Mouse (Mus musculus) liver, embryonic 11.5 days (tissue): ENCODE data around the gene Smim24. TPM values are rescaled to one million over a fixed set of nuclear protein-coding genes. Genes with fewer than 3 reads are reported as not detected.

Experiments
- ATAC-seq: fragments of 200-750 bp; cut with Nextera tagmentation; replicated peaks from 2 replicates; pipeline ENCODE4 v1.8.0; 2017; ENCODE audit warnings: moderate number of reproducible peaks, mild to moderate bottlenecking, moderate TSS enrichment, moderate library complexity; ENCODE audit not compliant: low FRiP score
- DNase-seq: peaks from one replicate; pipeline ENCODE4 v3.0.0-alpha.2; 2017; ENCODE audit warnings: low spot score
- H3K27ac ChIP-seq: fragments of 300-500 bp; sonication (generic); 2 replicates; pipeline ENCODE4 v1.5.1; 2014; ENCODE audit warnings: mild to moderate bottlenecking, low read depth, low read length, control low read depth
- H3K27me3 ChIP-seq: fragments of 300-500 bp; sonication (generic); replicated peaks from 2 replicates; pipeline ENCODE4 v1.6.1; 2014; ENCODE audit warnings: low read length, mixed read lengths; ENCODE audit not compliant: control insufficient read depth, insufficient read depth
- H3K36me3 ChIP-seq: fragments of 300-500 bp; sonication (generic); 2 replicates; pipeline ENCODE4 v1.6.1; 2014; ENCODE audit warnings: mild to moderate bottlenecking, low read length, moderate library complexity, mixed read lengths; ENCODE audit not compliant: control insufficient read depth, insufficient read depth
- H3K4me1 ChIP-seq: fragments of 300-500 bp; sonication (generic); replicated peaks from 2 replicates; pipeline ENCODE4 v1.6.1; 2014; ENCODE audit warnings: low read length, mixed read lengths; ENCODE audit not compliant: control insufficient read depth, insufficient read depth
- H3K4me2 ChIP-seq: fragments of 300-500 bp; sonication (generic); 2 replicates; pipeline ENCODE4 v1.6.1; 2014; ENCODE audit warnings: mild to moderate bottlenecking, control low read depth, moderate library complexity
- H3K4me3 ChIP-seq: fragments of 300-500 bp; sonication (generic); 2 replicates; pipeline ENCODE4 v1.5.1; 2014; ENCODE audit warnings: low read depth, low read length, control low read depth
- H3K9ac ChIP-seq: fragments of 300-500 bp; sonication (generic); 2 replicates; pipeline ENCODE4 v1.6.1; 2014; ENCODE audit warnings: low read depth, low read length, control low read depth
- H3K9me3 ChIP-seq: fragments of 300-500 bp; sonication (generic); 2 replicates; pipeline ENCODE4 v1.6.1; 2016; ENCODE audit warnings: low read length, inconsistent platforms, mixed read lengths; ENCODE audit not compliant: control insufficient read depth
- WGBS: fragments of 180-500 bp; shearing (Covaris S2); extraction: QIAGEN DNeasy Blood & Tissue Kit; methylation state at CpG from one replicate; pipeline ENCODE4 v1.1.7; 2014; 5-methylcytosine and 5-hydroxymethylcytosine counted together
- microRNA-seq: library from miRNA; unstranded; fragments of <30 nt; microRNA quantifications from one replicate; pipeline ENCODE4, GENCODE M21; 2017; ENCODE audit warnings: borderline number of aligned reads
- polyA plus RNA-seq: library from polyadenylated mRNA; unstranded; fragments of >200 nt; fragmentation: Nextera tagmentation; extraction: Ambion mirVana; gene quantifications from 2 replicates; pipeline ENCODE4 v1.2.1, GENCODE M21; 2014

Smim24 gene
- polyA plus RNA-seq, 1 experiment from 2014 or later, result 4.5 TPM

DNA sequence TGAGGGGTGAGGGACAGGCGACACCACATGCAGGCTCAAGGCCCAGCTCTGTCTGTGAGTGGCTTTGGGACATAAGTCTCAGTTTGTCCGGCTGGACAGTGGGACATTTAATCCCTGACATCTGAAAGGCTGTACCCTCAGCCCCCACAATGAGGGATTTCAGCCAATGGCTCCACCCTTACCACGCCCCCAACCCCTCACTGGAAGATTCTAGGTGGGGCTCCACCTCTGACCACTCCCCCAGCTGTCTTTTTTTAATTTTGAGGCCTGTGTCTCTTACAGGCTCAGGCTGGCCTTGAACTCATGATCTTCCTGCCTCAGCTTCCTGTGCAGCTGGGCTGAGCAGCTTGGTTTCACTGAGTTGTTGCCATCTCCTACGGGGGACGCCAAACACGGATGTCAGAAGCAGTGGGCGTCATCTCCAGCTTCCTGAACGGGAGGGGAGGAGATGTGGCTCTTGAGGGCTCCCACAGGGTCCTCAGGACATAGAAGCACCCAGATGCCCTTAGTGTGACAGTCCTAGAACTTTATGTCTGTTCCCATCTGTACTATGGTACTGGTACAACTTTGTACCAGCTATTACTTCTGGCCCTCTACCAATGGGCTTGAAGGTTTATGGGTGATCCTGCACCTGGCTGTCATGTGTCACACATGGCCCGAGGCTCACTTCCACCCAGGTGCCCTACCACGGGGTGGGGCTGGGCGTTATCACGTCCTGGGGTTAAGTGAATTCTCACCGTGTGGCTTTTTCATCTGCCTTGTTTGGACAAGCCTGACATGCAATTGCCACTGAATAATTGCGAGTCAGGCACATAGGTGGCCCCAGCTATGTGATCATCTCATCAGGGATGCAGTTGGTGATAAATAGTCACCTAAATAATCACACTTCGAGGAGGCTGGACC is 41.8 kb downstream of the Smim24 start:
- H3K4me1 ChIP-seq, result peaks cover 16% of the 10 kb centered on the region
- no peaks in the 10 kb centered on the region for H3K9me3 ChIP-seq
- H3K27me3 ChIP-seq, result peaks cover 17% of the 10 kb centered on the region
- H3K4me3 ChIP-seq, result no peak overlapping the region
- no peak overlapping the region for H3K9ac ChIP-seq
- H3K4me2 ChIP-seq, result no peak overlapping the region
- no peak overlapping the region for H3K27ac ChIP-seq
- WGBS, result 53% methylated on average over 15 of the region's 15 CpGs
- DNase-seq (no peak), ATAC-seq (no peak)
- no peaks in the 10 kb centered on the region for H3K36me3 ChIP-seq

DNA sequence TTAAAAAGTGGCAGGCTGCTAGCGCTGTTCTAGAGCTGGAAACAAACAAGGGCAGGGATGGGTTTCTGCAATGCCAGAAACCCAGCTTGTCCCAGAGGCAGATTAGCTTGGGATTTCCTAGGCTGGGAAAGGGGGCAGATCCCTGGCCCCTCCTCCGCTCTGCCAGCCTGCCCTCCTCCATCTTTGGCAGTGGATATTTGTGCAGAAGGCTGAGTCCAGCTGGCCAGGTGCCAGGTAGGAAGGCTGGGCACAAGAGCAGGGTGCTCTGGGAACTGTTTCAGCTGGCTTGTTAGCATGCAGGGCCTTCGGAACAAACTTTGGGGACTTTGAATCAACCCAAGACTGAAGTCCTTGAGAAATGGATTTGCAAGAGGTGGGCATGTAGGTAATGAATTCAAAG is 42.6 kb downstream of the Smim24 start:
- H3K9me3 ChIP-seq, result no peaks in the 10 kb centered on the region
- H3K4me3 ChIP-seq, result no peak overlapping the region
- peaks cover 17% of the 10 kb centered on the region for H3K27me3 ChIP-seq
- no peak overlapping the region for H3K27ac ChIP-seq
- no peaks in the 10 kb centered on the region for H3K36me3 ChIP-seq
- ATAC-seq (no peak), DNase-seq (no peak)
- H3K9ac ChIP-seq, result no peak overlapping the region
- H3K4me2 ChIP-seq, result no peak overlapping the region
- 79% methylated on average over 3 of the region's 3 CpGs for WGBS
- H3K4me1 ChIP-seq, result peaks cover 16% of the 10 kb centered on the region

GRCm38 (mm10) chr10:81441019-81441418 is 48.2 kb downstream of the Smim24 start:
- H3K27me3 ChIP-seq, result no peaks in the 10 kb centered on the region; the same call in 1 of the 2 replicates
- no peak overlapping the region for H3K4me3 ChIP-seq
- ATAC-seq, result no peak

More at GRCm38 (mm10) chr10:81441019-81441418, 48.2 kb downstream of the Smim24 start:
- no peak for DNase-seq
- no peak overlapping the region for H3K9ac ChIP-seq
- no peak overlapping the region for H3K27ac ChIP-seq
- no peak overlapping the region for H3K4me2 ChIP-seq
- H3K4me1 ChIP-seq, result no peaks in the 10 kb centered on the region
- H3K36me3 ChIP-seq, result no peaks in the 10 kb centered on the region
- H3K9me3 ChIP-seq, result no peaks in the 10 kb centered on the region

Small RNA genes lying within 50 kb of the gene (microRNA-seq; reads per million reads assigned to microRNA genes)
- gene Mir1191b (2.5 reads per million), gene Mir6913 (not detected)

Other genes with a start within 250 kb of the Smim24 start
- 41.2 and 50.9 TPM in 2 replicates for gene Pias4, start 225.1 kb upstream of the Smim24 start, polyA plus RNA-seq
- 626 and 647 TPM in 2 replicates for gene Eef2, start 216.4 kb upstream of the Smim24 start, polyA plus RNA-seq
- 44.5 and 45.6 TPM in 2 replicates for gene Dapk3, start 210.0 kb upstream of the Smim24 start, polyA plus RNA-seq
- gene 4930442H23Rik, start 209.2 kb upstream of the Smim24 start, polyA plus RNA-seq, result not detected in 2 replicates
- gene Nmrk2, start 191.0 kb upstream of the Smim24 start, polyA plus RNA-seq, result not detected in 2 replicates
- 0.05 TPM in 1 of 2 replicates, not detected in the other for gene Atcay, start 162.2 kb upstream of the Smim24 start, polyA plus RNA-seq
- gene Zfr2, start 159.9 kb upstream of the Smim24 start, polyA plus RNA-seq, result 1.3 and 2.1 TPM in 2 replicates
- 2.1 TPM in 2 replicates for gene Matk, start 140.1 kb upstream of the Smim24 start, polyA plus RNA-seq
- gene Mrpl54, start 126.1 kb upstream of the Smim24 start, polyA plus RNA-seq, result 226 and 233 TPM in 2 replicates
- gene Apba3, start 126.1 kb upstream of the Smim24 start, polyA plus RNA-seq, result 47.5 and 55.0 TPM in 2 replicates
- gene Tjp3, start 101.5 kb upstream of the Smim24 start, polyA plus RNA-seq, result 1.8 TPM in 2 replicates
- 40.0 and 42.5 TPM in 2 replicates for gene Pip5k1c, start 100.1 kb upstream of the Smim24 start, polyA plus RNA-seq
- 49.9 and 51.9 TPM in 2 replicates for gene Cactin, start 71.9 kb upstream of the Smim24 start, polyA plus RNA-seq
- 7.8 and 7.9 TPM in 2 replicates for gene Tbxa2r, start 64.3 kb upstream of the Smim24 start, polyA plus RNA-seq
- gene Gipc3, start 49.8 kb upstream of the Smim24 start, polyA plus RNA-seq, result not detected in 2 replicates
- 68.6 and 69.2 TPM in 2 replicates for gene Hmg20b, start 42.6 kb upstream of the Smim24 start, polyA plus RNA-seq
- 11.2 TPM in 2 replicates for gene Mfsd12, start 35.6 kb upstream of the Smim24 start, polyA plus RNA-seq
- 0.64 and 0.68 TPM in 2 replicates for gene 4930404N11Rik, start 27.2 kb upstream of the Smim24 start, polyA plus RNA-seq
- 74.0 and 75.9 TPM in 2 replicates for gene Fzr1, start 14.5 kb upstream of the Smim24 start, polyA plus RNA-seq
- 97.4 and 99.3 TPM in 2 replicates for gene Dohh, start 8.6 kb upstream of the Smim24 start, polyA plus RNA-seq
- 1.3 and 1.9 TPM in 2 replicates for gene Gm48551, start 8.6 kb upstream of the Smim24 start, polyA plus RNA-seq
- 0.62 and 0.67 TPM in 2 replicates for gene Gm48552, start 4.0 kb upstream of the Smim24 start, polyA plus RNA-seq
- 15.4 and 21.4 TPM in 2 replicates for gene Nfic, start 62.6 kb downstream of the Smim24 start, polyA plus RNA-seq
- gene Celf5, start 89.7 kb downstream of the Smim24 start, polyA plus RNA-seq, result 0.12 TPM in 1 of 2 replicates, not detected in the other
- gene Ncln, start 103.3 kb downstream of the Smim24 start, polyA plus RNA-seq, result 92.2 and 97.9 TPM in 2 replicates
- gene S1pr4, start 107.1 kb downstream of the Smim24 start, polyA plus RNA-seq, result 4.5 and 4.6 TPM in 2 replicates
- 10.1 and 11.3 TPM in 2 replicates for gene Gna15, start 131.2 kb downstream of the Smim24 start, polyA plus RNA-seq
- 46.4 and 47.0 TPM in 2 replicates for gene Gna11, start 152.1 kb downstream of the Smim24 start, polyA plus RNA-seq
- 213 and 229 TPM in 2 replicates for gene Aes, start 166.4 kb downstream of the Smim24 start, polyA plus RNA-seq
- 5.1 and 6.9 TPM in 2 replicates for gene Tle2, start 181.5 kb downstream of the Smim24 start, polyA plus RNA-seq
- 13.2 and 16.7 TPM in 2 replicates for gene Tle6, start 208.0 kb downstream of the Smim24 start, polyA plus RNA-seq
- 0.81 and 1.1 TPM in 2 replicates for gene BC025920, start 213.2 kb downstream of the Smim24 start, polyA plus RNA-seq
- gene Sirt6, start 234.7 kb downstream of the Smim24 start, polyA plus RNA-seq, result 22.8 and 22.9 TPM in 2 replicates
- 3.6 and 4.6 TPM in 2 replicates for gene Ankrd24, start 235.5 kb downstream of the Smim24 start, polyA plus RNA-seq